Mouse (Mus musculus) T-helper 1 cell (primary cell): Measurements from ENCODE around the gene Krtap1-5.
"Not testable (repeated sequence)": the region's sequence is repeated elsewhere in the genome, so short reads cannot be mapped to it uniquely, and the experiment has no call there.

Source experiments
- in situ Hi-C: fragments of 300-600 bp; cut with MboI, MseI; formaldehyde crosslinking; loops from one replicate; pipeline ENCODE4 v1.15.1; 2025; ENCODE audit warnings: high pct_unique_total_duplicates

Gene Krtap1-5

DNA sequence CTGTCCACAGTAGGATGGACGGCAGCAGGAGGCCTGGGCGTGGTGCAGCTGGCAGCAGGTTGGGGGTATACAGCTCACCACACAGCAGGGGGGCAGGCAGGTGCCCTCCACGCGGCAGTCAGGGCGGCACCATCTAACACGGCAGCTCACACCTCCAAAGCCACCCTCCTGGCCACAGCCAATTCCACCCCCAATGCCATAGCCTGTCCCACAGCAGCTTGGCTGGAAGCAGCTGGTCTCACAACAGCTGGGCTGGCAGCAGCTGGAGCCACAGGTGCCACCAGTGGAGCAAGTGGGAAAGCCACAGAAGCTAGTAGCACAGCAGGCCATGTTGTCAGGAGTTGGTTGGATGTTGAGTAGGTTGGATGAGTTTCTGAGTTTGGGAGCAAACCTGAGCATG lies at the start of gene Krtap1-5:
TSS of gene Krtap1-5 (minus strand) at position 381 of the 400 bp plus-strand sequence.
- in situ Hi-C loops, result no loop called here

DNA sequence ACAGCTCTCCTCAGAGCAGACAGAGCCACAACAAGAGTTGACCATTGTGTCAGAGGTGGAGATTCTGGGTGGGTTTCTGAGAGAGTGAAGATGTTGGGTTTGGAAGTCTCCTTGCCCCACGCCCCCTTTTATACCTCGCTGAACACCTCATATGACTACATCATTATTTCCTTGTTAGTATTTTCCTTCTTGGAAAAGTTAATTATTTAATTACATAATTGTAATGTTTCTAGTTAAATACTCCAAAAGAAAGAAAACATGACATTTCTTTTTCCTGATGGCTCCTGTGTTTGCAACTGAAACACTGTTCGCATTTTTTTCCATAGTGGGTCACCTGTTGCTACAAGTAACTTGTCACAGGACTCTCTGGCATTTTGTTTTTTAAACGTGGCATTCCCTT lies 47.3 kb upstream of the Krtap1-5 start, which contains the start of gene Krtap4-1:
TSS of gene Krtap4-1 (minus strand) at position 101 of the 400 bp plus-strand sequence.
- in situ Hi-C loops, result no loop called here

GRCm38 (mm10) chr11:99620335-99620734 lies 39.5 kb upstream of the Krtap1-5 start, which contains the start of gene Gm11562:
Gm11562 (minus strand) TSS chr11:99620435.
- in situ Hi-C loops, result no loop called here

DNA sequence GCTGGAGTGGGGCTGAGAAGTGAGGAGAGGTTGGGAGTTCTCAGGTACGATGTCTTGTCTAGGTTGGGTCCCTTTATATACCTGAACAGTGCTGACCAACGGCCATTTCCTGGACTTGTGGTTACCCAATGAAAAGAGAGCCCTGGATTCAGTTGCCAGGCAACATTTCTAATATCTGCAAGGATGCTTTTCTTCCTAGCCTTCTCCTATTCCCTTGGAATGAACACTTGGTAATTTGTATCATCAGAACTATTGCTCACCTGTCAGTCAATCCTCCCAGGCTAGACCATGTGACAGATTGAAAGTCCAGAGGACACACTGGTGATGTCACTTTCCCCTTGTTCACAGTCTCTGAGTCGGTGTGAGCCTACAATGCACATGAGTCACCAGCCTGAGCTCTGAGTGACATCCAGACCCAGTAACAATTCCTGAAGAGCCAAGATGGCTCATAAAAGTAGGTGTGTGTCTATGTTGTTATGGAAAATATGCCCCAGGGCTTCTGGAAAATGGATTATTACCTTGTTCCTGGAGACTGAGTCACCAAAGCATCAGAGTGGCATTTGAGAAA lies 34.1 kb upstream of the Krtap1-5 start, which contains the start of gene Krtap2-4:
TSS of gene Krtap2-4 (minus strand) at position 51 of the 568 bp plus-strand sequence.
- in situ Hi-C loops, result no loop called here

- in situ Hi-C loops, result not testable (repeated sequence)
These were observed 29.3 kb upstream of the Krtap1-5 start, which contains the start of gene Gm11937 for GRCm38 (mm10) chr11:99610089-99610488. Gm11937 (minus strand) TSS chr11:99610189.

DNA sequence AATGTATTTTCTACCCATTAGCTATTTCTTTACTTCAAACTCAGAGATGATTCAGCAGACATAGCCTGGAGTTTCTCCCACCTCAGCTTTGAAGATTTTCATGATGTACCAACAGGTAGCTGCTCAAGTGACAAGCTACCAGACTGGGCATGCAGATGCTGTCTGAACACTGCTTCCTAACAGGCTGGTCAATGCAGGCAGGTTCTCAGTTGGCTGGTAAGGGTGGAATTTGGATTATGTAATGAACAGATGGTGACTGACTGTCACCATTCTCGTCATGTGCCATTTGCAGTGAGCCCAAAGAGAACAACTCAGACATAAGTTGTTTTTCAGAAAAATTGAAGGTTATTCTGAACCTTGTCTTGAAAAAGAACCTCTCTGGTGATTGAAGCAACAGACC lies 28.3 kb upstream of the Krtap1-5 start:
- in situ Hi-C loops, result no loop called here

GRCm38 (mm10) chr11:99603208-99603607 lies 22.4 kb upstream of the Krtap1-5 start, which contains the start of gene Gm11938:
Gm11938 (minus strand) TSS chr11:99603308.
- in situ Hi-C loops, result not testable (repeated sequence)

DNA sequence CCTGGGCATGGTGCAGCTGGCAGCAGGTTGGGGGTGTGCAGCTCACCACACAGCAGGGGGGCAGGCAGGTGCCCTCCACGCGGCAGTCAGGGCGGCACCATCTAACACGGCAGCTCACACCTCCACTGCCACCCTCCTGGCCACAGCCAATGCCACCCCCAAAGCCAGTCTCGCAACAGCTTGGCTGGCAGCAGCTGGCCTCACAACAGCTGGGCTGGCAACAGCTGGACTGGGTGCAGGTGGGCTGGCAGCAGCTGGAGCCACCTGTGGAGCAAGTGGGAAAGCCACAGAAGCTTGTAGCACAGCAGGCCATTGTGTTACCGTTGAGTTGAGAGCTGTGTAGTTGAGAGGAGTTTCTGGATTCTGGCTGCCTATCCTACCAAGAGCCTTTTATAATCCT lies 16.9 kb upstream of the Krtap1-5 start, which contains the start of gene Krtap9-3:
TSS of gene Krtap9-3 (minus strand) at position 364 of the 400 bp plus-strand sequence.
- in situ Hi-C loops, result not testable (repeated sequence)

DNA sequence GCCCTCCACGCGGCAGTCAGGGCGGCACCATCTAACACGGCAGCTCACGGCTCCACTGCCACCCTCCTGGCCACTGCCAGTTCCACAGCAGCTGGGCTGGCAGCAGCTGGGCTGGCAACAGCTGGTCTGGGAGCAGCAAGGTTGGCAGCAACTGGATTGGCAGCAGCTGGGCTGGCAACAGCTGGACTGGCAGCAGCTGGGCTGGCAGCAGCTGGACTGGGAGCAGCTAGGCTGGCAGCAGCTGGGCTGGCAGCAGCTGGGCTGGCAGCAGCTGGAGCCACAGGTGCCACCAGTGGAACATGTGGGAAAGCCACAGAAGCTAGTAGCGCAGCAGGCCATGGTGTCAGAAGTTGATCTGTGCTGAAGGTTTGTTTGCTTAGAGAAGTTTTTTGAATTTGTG lies 10.2 kb upstream of the Krtap1-5 start, which contains the start of gene Krtap1-3:
TSS of gene Krtap1-3 (minus strand) at position 359 of the 400 bp plus-strand sequence.
- in situ Hi-C loops, result no loop called here

GRCm38 (mm10) chr11:99585096-99585495 lies 4.3 kb upstream of the Krtap1-5 start:
- in situ Hi-C loops, result no loop called here

DNA sequence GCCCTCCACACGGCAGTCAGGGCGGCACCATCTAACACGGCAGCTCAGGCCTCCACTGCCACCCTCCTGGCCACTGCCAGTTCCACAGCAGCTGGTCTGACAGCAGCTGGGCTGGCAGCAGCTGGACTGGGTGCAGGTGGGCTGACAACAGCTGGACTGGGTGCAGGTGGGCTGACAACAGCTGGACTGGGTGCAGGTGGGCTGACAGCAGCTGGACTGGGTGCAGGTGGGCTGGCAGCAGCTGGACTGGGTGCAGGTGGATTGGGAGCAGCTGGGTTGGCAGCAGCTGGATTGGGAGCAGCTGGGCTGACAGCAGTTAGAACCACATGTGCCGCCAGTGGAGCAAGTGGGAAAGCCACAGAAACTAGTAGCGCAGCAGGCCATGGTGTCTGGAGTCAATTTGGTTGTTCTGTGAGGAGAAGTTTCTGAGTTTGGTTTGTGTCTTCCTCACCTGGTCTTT lies 2.5 kb upstream of the Krtap1-5 start, which contains the start of gene Krtap1-4:
TSS of gene Krtap1-4 (minus strand) at position 410 of the 460 bp plus-strand sequence.
- in situ Hi-C loops, result no loop called here

GRCm38 (mm10) chr11:99581564-99581963 lies 748 bp upstream of the Krtap1-5 start:
- in situ Hi-C loops, result no loop called here

- in situ Hi-C loops, result no loop called here
These were observed 235 bp upstream of the Krtap1-5 start for GRCm38 (mm10) chr11:99581051-99581450.

DNA sequence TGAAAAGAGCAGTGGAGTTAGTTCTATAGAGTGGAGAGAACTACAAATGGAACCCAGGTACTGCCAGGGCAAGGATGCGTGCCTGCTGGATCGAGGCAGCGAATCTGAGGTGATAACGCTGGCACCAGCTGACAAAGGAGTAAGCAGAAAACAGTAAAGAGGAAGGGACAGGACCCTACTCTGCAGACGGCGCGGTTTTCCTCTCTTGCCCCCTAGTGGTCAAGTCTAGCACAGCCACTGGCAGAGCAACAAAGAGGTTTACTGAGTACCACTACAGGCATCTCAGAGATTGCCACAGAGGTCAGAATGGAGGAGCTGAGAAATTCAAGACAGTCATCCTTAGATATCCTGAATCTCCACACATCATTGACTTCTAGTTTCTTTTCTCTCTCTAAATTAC lies 6.7 kb downstream of the Krtap1-5 start:
- in situ Hi-C loops, result no loop called here

GRCm38 (mm10) chr11:99573164-99573563 lies 7.7 kb downstream of the Krtap1-5 start:
- in situ Hi-C loops, result no loop called here

- in situ Hi-C loops, result no loop called here
These were observed 14.3 kb downstream of the Krtap1-5 start, which contains the start of gene Krtap3-1 for GRCm38 (mm10) chr11:99566530-99566929. Krtap3-1 (minus strand) TSS chr11:99566630.

- in situ Hi-C loops, result no loop called here
These were observed 18.2 kb downstream of the Krtap1-5 start for GRCm38 (mm10) chr11:99562580-99562979.

DNA sequence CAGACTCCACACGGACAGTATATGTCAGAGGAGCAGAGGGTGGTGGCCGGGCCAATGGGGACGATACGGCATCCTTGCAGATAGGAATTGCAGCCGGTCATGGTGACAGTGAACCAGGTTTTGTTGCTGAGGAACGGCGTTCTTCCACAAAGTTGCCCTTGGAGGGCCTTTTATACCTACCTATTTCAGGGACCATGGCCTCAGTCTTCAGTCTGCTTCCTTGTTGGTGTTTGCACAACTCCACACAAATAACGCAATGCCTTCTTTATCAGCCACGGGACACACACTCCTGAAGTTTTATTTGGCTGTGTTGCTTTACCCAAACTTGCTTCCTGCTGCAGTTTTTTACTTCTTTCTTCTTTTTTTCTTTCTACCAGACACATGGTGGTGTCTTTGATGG lies 21.4 kb downstream of the Krtap1-5 start, which contains the start of gene Gm11939:
TSS of gene Gm11939 (minus strand) at position 101 of the 400 bp plus-strand sequence.
- in situ Hi-C loops, result no loop called here

DNA sequence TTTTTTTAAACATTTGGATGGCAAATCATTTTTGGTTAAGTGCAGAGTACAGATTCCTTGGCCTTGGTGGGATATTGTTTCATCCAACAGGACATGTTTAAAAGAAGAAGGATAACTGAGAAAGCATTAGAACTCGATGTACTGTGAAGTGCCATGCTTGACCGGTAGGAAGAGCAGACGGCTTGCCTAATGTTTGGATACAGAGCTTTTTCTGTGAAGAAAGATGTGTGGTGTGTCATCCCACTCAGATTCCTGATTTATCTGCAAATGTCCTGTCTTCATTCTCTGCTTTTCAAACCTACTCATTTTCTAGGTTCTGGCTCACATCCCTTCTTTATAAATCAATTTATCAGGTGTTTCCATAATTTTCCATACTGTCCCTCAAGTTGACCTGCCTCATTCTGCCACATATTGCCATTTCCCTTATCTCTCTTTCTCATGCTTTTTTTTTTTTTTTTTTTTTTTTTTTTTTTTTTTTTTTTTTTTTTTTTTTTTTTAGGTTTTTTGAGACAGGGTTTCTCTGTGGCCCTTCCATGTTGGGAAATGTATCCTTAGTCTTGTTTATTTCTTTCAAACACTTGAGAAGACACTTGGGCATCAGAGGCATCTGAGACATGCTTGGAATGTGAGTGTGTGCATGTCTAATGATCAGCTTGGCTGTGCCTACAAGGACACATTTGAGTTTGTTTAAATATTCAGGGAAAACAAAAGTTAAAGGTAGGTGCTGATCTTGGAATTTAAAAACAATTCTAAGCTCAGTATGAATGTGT lies 22.7 kb downstream of the Krtap1-5 start:
- in situ Hi-C loops, result no loop called here

DNA sequence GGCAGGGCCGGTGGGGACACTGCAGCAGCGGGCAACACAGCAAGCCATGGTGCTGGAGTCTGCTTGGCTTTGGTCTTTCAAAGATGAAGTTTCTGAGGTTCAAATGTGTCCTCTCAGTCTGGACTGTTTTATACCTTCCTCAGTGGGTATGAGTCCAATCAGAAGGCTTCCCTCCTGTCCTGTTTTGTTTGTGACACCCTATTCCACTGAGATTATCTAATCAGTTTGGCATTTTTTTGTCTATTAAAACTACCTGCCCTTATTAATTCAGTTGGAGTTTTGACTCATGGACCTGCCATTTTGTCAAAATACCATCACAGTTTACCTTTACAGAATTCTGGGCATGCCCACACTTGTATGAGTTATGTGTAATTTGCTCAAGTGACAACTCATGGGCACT lies 24.1 kb downstream of the Krtap1-5 start, which contains the start of gene Krtap3-2:
TSS of gene Krtap3-2 (minus strand) at position 101 of the 400 bp plus-strand sequence.
- in situ Hi-C loops, result no loop called here

- in situ Hi-C loops, result no loop called here
These were observed 24.6 kb downstream of the Krtap1-5 start for GRCm38 (mm10) chr11:99556195-99556594.

- in situ Hi-C loops, result no loop called here
These were observed 30.1 kb downstream of the Krtap1-5 start, which contains the start of gene Krtap3-3 for GRCm38 (mm10) chr11:99550765-99551164. Krtap3-3 (minus strand) TSS chr11:99550865.
